Mouse (Mus musculus): ENCODE measurements around the gene Clstn2.

DNA sequence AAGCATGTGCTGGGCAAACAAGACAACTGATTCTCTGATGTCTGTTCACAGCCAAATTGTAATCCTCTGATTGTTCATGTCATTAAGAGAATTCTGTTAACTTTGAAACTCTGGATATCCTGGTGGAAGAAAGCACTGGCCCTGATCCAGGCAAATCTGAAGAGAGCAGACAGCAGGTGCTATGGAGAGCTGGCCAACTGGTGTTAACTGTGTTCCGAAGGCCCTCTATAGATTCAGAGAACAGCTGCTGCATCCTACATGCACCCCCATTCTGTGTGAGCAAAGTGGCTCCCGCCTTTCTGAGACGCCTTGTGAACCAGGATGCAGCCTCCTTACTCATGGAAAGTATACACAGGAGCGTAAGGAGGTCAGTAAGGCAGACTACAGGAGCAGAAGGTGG is 66.3 kb downstream of the Clstn2 start:
- TF ChIP-seq CTCF (IDR thresholded peaks at IDR 0.05; ENCODE audit: low read depth, low read length) (no peak), GATA1 (IDR thresholded peaks at IDR 0.05; ENCODE audit: borderline replicate concordance, low read length) (no peak), GATA2 (IDR thresholded peaks at IDR 0.05; ENCODE audit: borderline replicate concordance, low read depth, low read length) (no peak)
